Mouse (Mus musculus) brain, embryonic 14.5 days (tissue): ENCODE measurements around the gene Cux2. TPM values are rescaled to one million over a fixed set of nuclear protein-coding genes. Genes with fewer than 3 reads are reported as not detected.
A peak's percentile ranks its signal among the peaks of the same experiment; 100 is the strongest.

ENCODE experiments used
- DNase-seq: peaks from one replicate; pipeline ENCODE4 v3.0.0-alpha.2; 2011; ENCODE audit warnings: low read depth
- CTCF ChIP-seq: fragments of 200-500 bp; IDR thresholded peaks from 2 replicates; pipeline ENCODE4 v1.5.1; 2012; ENCODE audit warnings: inconsistent platforms, mild to moderate bottlenecking, moderate library complexity, borderline replicate concordance; ENCODE audit not compliant: insufficient read depth, insufficient read length; ENCODE audit errors: extremely low read depth
- POLR2A ChIP-seq: fragments of 200-500 bp; IDR thresholded peaks from 2 replicates; pipeline ENCODE4 v1.6.1; 2012; ENCODE audit warnings: mild to moderate bottlenecking, inconsistent platforms, borderline replicate concordance; ENCODE audit not compliant: poor library complexity, insufficient read depth, insufficient read length, severe bottlenecking; ENCODE audit errors: extremely low read depth
- polyA plus RNA-seq: library from polyadenylated mRNA; depleted of rRNA; stranded (reverse); fragments of >200 nt; gene quantifications from 2 replicates; pipeline ENCODE4 v1.2.3, GENCODE M21; 2012

The Cux2 gene
- polyA plus RNA-seq, 1 experiment, result 52.6 TPM

- no peak for TF ChIP-seq POLR2A
- TF ChIP-seq CTCF, result no peak
- peak; percentile 71 for DNase-seq
These were observed 73.6 kb downstream of the Cux2 start for GRCm38 (mm10) chr5:121976331-121976730.

- no peak for TF ChIP-seq POLR2A
- TF ChIP-seq CTCF, result no peak
- DNase-seq, result peak; percentile 70
These were observed 76.4 kb downstream of the Cux2 start for GRCm38 (mm10) chr5:121973541-121973940.

GRCm38 (mm10) chr5:121972680-121973192 is 77.2 kb downstream of the Cux2 start:
- DNase-seq, result peak; percentile 51
- no peak for TF ChIP-seq POLR2A
- no peak for TF ChIP-seq CTCF

- peak; percentile 78 for DNase-seq
- TF ChIP-seq POLR2A, result no peak
- TF ChIP-seq CTCF, result no peak
These were observed 80.9 kb downstream of the Cux2 start for GRCm38 (mm10) chr5:121968999-121969398.

- DNase-seq, result peak; percentile 94
These were observed 81.5 kb downstream of the Cux2 start for GRCm38 (mm10) chr5:121968416-121968815.

GRCm38 (mm10) chr5:121967520-121967919 is 82.4 kb downstream of the Cux2 start:
- TF ChIP-seq CTCF (no peak), POLR2A (no peak)
- no peak for DNase-seq

More at GRCm38 (mm10) chr5:121968416-121968815, 81.5 kb downstream of the Cux2 start:
- TF ChIP-seq POLR2A (no peak), CTCF (no peak)

GRCm38 (mm10) chr5:121966940-121967339 is 83.0 kb downstream of the Cux2 start:
- peak; percentile 67 for DNase-seq
- TF ChIP-seq CTCF (no peak), POLR2A (no peak)

GRCm38 (mm10) chr5:121962974-121963373 is 86.9 kb downstream of the Cux2 start:
- no peak for DNase-seq
- TF ChIP-seq POLR2A (no peak), CTCF (no peak)

- DNase-seq, result no peak
- TF ChIP-seq POLR2A (no peak), CTCF (no peak)
These were observed 87.5 kb downstream of the Cux2 start for GRCm38 (mm10) chr5:121962359-121962758.

GRCm38 (mm10) chr5:121961256-121961655 is 88.6 kb downstream of the Cux2 start:
- no peak for TF ChIP-seq CTCF
- no peak for TF ChIP-seq POLR2A
- peak; percentile 48 for DNase-seq

- no peak for TF ChIP-seq CTCF
- no peak for TF ChIP-seq POLR2A
- DNase-seq, result peak; percentile 86
These were observed 90.2 kb downstream of the Cux2 start for GRCm38 (mm10) chr5:121959688-121960087.

GRCm38 (mm10) chr5:121958551-121958950 is 91.4 kb downstream of the Cux2 start:
- TF ChIP-seq CTCF (no peak), POLR2A (no peak)
- no peak for DNase-seq
